Mouse (Mus musculus): ENCODE results near the gene Arg1.

The Arg1 gene

DNA sequence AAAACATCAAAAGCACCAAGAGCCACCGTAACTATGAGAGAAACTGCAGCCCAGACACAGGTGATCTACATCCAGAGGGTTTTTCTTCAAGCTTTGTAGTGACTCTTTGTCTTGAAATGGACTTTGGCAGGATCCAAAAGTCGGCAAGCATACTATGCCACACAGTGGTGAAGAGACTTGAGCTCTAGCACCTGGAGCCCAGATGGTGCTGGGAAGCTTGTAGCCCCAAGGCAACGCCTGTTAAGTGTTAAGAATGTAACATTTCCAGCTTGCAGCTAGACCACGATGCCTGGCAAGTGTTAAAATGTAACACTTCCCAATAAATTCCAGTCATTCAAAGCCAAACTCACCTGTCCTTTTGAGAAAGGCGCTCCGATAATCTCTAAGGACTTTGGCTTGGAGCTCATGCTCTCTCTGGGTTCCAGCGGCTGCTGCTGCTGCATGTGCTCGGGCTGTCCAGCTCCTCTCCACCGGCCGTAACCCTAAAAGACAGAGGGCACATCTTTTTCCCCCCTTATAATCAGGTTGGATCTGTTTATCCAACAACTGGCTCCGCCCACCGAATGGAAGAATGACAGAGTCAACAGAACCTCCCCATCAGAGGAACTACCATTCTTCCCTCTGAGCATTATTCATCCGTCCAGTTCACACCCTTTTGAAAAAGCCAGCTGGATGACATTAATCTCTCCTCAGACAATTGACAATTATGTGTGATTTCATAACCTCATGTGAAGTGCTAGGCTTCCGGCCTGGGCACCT lies at the start of gene Arg1:
Arg1 (minus strand) TSS at position 523 of the 759 bp plus-strand sequence.
- DNase-seq (ENCODE audit: extremely low read depth, low read depth), result no peak

DNA sequence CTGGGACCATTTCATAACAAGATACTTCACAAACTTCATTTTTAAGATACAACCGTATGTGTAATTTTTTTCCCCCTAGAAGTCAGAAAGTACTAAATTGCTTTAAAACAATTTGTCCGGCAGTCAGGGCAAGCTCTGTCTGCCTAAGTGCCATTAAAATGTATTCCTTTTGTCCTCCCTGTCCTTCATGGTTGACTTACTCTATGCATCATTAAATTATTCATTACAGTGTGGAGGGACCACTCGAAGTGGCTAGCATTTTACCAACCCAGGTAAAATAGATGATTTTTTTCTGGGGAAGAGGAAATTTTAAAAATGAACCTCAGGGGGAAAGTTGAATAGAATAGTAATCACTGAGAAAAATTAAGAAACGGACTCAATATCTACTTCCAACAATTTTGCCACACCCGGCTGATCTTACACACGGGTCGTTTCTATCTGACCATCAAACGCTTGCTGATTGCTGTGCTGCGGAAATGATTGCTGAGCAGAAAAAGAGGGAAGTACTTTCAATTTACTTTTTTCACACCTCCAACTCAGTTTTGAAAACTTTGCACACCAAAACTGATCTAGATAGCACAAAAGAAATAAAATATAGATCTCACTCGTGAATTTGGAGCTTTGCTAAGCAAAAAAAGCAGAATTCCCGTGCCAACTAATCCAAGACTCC lies 46.7 kb upstream of the Arg1 start:
- DNase-seq (ENCODE audit: extremely low read depth, low read depth), result peak; percentile 14

DNA sequence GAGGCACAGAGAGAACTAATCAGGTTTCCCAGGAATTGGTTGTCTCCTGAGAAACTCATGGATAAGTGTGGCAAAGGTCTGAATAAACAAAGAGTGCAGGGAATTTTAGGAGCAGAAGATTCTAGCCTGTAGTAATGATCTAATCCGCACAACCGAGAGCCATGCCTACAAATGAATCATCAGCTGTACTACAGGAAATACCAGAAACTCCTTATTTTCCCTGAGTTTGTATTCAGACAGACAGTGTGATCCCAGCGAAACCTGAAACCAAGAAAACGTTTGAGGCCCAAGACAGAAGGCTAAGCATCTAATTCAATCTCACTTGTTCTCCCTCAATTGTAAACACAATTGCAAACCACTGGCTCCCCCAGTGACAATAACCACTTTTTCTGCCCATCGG lies 46.1 kb upstream of the Arg1 start:
- no peak for DNase-seq (ENCODE audit: extremely low read depth, low read depth)

DNA sequence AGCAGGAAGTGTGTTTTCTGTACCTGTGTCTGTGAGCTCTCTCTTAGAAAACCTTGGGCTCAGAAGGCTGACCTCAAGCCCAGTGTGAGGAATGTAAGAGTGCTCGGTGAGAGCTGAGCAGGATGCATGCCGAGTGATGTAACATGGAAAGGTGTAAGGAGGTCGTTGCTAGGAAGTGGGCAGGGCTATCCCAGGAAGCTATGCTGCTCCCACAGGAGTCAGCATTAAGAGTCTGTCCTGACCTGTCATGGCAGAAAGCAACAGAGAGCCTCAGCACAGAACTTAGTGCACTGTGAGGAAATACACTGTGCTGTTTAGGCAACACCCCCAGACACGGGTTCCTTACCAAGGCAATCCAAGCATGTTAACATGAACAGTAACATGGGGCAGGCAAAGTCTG lies 45.6 kb upstream of the Arg1 start:
- DNase-seq (ENCODE audit: extremely low read depth, low read depth), result no peak

DNA sequence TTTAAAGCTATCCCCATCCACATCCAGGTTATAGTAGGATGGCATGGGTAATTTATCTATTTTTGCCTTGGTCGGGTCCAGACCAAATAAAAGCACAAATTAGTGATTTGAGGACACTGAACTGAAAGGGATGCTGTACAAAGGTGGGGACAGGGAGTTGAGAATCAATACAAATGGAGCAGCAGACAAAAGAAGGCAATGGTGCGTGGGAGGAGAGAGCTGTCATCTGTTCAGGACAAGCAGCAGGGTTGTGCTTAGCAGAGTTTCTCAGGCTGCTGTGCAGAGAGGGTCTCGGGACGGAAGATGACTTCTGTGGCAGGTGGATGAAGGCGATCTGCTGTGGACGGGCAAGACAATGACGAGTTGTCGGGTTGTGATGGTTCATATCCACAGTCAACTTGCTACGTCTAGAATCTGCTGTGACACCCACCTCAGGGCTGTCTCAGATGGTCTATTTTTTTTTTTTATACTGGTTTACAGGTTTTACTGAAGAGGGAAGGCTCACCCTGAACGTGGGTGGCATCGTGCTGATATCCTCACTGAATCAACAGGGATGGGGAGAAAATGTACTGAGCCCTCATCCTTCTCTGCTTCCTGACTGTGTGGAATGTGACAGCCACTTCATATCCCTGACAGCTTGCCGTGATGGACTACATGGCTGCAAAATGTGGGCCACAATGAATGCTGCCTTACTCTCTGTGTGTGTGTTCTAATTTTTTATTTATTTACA lies 38.7 kb upstream of the Arg1 start:
- DNase-seq (ENCODE audit: extremely low read depth, low read depth), result no peak

DNA sequence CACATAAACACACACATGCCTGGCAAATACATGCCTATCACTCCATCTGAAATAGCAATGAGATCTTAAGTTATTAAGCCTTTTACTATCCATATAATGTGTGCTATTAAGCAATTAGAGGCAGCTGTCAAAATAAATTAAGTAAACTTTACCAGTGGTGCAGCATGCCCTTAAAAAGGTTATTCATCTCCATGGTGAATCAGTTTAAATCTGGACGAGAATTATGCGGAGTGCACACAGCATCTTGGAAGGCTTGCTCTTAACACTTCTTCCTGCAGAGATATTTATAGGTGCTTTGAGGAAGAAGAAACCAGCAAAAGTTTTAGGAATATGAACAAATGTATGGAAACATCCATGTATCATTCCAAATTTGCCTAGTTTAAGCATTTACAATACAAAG lies 34.6 kb upstream of the Arg1 start:
- DNase-seq (ENCODE audit: extremely low read depth, low read depth), result no peak

DNA sequence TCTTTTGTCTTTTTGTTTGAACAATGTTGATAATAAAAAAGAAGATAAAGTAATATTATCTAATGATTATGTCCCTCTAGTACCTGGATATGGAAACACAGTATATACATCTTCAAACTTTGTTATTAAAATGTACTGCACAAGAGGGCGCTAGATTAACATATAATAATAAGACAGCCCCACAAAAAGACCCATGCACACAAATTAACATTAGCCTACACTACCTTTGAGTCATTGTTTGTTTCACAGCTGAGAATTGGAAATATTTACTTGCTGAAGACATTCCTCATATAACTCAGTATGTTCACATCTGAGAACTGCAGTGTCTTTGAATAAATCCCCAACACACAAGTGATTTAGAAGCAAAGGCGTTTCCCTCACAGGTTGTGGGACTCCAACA lies 33.8 kb upstream of the Arg1 start:
- peak; percentile 30 for DNase-seq (ENCODE audit: extremely low read depth, low read depth)

DNA sequence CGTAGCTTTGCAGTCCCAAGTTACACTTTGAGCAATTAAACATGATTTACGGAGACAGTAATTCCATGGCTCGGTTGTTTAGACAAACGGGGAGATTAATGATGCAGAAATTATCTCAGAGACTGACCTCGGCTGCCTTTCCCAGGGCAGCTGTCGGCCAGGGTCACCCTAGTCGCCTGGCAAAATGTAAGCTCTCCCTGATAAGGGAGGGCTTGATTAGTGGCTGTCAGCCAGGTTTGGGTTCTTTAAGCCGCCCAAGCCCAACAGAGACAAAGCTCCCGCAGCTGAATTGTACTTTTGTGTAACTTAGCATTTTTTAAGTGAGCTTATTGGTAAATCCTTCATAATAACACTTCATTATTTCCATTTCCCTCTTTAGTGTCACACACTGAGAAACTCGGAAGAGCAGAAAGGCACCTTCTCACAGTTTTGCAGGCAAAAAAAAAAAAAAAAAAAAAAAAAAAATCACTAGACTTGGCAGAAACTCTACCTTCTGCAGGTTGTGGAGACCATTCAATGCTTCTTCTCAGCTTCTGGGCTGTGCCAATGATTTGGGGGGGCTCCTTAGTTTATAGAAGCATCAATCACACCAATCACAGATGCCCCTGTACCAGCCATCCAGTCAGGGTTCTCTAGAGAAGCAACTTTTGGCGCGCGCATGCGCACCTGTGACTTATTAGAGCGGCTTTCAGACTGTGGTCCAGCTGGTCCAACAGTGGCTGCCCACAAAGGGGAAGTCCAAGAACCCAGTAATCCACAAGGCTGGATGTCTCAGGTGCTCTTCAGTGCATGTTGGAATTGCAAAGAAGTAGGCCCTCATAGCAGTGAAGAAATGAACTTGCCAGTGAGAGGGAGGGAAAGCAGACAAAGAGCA lies 32.0 kb upstream of the Arg1 start:
- no peak for DNase-seq (ENCODE audit: extremely low read depth, low read depth)

DNA sequence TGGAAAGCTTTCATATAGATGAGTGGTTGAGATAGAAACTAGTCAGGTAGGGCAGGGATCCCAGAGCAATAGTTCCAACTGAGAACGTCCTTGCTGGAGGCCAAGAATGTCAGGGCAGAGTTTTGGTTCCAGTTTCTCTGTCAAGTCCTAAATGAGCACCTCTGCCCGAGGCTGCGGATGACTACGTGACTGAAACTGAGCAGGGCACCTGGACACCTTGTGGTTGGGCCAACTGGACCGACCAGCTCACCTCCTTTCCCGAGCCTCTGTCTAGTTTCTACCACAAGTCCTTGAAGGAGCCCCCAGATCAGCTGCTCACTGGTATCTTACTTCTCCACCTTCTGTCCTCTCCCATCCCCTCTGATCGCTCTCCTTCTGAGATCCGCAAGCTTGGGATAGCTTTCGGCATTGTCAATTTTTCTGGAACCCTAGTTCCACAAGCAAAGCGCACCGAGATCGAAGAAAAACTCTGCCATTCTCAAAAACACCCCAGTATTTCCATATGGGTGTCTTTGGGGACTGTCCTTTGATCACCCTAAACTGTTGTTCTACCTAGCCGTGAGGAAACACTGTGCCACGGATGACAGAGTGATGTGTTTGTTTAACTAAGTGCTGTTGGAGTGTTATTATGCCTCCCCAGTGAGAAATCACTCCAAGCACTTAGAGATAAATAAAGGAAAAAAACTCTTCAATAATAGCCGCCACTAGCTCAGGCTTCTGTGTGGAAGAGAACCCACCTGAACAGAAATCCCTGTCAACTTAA lies 31.2 kb upstream of the Arg1 start:
- DNase-seq (ENCODE audit: extremely low read depth, low read depth), result no peak

DNA sequence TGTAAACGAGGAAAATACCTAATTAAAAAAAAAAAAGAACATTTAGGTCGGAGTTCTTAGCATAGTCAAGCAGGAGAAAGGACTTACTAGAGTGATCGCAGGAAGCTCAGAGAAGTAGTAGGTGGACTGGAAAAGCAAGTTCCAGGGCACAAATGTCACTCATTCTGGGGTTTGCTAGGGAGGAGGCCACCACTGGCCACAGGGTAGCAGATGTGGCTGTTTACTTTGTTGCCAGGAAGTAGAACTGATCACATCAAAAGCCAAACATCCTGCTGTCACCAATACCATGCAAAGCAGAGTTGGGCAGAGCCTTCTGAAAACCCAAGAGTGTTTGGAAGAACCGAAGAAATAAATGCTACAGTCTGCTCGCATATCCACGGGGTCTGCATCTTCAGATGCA lies 26.6 kb upstream of the Arg1 start:
- DNase-seq (ENCODE audit: extremely low read depth, low read depth), result no peak

DNA sequence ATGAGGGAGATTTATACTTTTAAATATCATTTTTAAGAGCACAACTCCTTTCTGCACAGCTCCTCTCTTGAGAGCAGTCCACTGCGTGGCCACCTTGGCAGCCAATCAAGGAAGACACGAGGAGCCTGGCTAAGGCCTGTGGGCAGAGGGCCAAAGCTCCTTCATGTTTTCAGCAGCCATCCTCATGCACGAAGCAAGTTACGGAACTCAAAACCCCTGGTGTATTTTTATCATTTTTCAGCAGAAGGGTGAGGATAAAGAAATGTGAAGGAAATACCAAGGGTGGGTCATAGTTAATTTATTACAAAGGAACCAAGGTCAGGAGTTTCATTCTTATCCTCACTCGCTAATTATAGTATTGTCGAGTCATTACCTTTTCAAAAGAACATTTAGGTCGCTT lies 25.3 kb upstream of the Arg1 start:
- peak; percentile 47 for DNase-seq (ENCODE audit: extremely low read depth, low read depth)

DNA sequence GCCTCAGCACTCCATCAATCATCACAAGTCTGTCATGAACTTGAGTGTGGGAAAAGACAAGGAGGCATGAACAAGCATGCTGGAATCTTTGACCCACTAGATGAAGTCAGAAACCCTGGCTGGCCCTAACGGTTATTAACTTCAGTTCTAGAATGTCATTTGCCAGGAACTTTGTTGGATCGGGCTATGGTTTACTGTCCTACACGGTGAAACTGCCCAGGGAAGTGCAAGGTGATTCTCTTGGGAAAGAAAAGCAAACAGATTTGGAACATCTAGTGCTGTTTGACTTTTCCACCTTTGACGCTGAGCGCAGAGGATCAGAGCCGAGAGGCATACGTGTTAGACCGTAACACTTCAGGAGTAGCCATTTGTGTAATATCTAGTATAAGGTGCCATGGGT lies 24.3 kb upstream of the Arg1 start:
- no peak for DNase-seq (ENCODE audit: extremely low read depth, low read depth)

DNA sequence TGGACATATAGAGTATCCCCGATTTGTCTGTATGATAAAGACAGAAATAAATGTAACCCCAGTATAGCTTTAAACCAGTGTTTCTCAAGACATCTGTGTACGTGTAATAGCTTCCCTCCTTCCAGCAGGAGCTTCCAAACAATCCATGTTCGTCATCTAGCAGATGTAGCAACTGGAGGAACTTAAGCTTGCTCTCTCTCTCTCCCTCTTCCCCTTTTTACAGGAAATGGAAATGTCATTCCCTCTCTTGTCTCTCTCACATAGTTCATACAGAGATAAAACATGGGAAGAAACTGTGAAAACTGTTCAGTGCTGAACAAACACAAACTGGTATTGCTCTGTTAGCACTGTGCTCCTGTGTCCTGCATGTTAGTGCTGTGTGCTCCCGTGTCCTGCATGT lies 22.9 kb upstream of the Arg1 start:
- no peak for DNase-seq (ENCODE audit: extremely low read depth, low read depth)

DNA sequence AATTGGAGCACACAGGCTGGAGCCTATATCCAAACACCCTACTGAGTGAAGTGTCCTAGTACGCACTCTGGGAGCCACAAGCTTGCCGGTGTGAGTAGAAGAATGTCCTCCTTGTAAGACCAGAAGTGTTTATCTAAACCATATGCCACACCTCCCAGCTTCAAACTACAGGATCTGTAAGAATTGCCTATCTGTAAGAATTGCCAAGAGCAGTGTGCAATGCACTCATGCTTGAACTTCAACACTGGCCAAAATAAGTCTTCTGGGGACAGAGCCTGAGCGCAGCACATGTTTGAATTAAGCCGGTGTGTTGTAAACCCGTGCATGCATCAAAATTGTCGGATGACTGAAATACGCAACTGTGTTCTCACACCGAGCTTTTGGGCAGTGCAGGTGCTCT lies 21.0 kb upstream of the Arg1 start:
- DNase-seq (ENCODE audit: extremely low read depth, low read depth), result no peak

DNA sequence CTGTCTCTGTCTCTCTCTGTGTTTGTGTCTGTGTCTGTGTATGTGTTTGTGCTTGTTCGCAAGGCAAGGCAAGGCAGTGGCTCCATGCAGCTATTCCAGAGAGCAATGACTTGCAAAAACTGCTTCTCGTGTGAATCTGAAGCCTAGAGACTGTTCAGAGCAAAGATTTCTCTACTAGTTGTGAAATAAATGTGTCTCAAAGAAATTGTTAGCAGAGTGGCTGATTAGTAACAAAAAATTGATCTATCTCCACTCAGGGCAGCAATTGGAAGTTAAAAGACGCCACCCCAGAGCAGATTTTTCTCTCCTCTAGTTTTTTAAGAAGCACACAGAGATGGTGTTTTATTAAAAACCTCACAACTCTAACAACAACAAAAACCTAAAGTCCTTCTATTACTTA lies 20.6 kb upstream of the Arg1 start:
- DNase-seq (ENCODE audit: extremely low read depth, low read depth), result no peak

DNA sequence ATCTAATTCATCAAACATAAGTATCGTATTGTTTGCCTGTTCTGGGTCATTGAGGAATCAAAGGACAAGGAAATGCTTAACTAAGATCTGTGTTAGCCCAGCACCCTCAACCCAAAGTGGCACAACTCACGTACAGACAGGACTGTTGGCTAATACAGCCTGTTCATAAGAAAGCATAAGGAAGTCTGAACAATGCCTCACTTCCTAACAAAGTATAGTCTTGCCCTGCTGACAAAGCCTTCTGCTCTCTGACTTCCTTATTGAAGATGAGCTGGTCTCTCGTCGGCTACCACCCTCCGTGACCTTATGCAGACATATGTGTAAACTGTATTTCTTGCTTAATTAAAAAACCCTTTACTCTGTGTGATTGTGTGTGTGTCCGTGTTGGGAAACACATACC lies 2.9 kb upstream of the Arg1 start:
- no peak for DNase-seq (ENCODE audit: extremely low read depth, low read depth)

DNA sequence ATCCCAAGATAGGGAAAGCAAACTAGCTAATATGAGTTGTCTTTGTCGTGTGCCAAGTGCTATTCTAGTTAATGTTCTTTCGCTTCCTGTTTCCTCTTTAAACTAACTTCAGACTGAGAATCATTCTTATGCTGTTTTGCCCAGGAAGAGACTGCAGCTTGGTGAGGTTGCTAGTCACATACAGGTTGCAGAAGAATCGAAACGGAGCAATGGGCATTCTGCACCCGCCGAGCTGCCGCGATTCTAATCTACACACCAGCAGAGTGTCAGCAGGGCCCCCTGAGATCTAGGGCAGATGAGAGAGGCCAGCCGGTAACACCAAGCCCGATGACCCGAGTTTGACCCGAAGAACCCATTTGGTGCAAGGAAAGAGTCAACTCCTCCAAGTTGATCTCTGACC lies 788 bp upstream of the Arg1 start:
- no peak for DNase-seq (ENCODE audit: extremely low read depth, low read depth)

DNA sequence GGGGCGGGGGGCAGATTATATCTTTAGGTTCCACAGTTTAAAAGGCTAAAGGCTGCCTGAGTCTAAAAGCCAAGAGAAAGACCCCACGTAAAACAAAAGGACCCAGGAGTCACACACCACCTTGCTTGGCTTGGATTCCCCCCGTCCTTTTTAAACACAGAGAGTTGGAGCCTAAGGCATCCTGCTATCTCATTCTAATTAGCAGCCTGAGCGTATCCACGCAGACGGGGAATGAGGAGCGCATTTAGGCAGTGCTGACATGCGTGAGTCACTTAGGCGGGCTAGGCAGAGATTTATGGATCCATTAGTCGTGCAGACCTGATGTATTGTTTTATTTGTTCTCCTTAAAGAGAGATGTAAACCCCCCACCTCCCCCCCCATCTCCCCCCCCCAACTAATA lies 904 bp downstream of the Arg1 start:
- DNase-seq (ENCODE audit: extremely low read depth, low read depth), result no peak

DNA sequence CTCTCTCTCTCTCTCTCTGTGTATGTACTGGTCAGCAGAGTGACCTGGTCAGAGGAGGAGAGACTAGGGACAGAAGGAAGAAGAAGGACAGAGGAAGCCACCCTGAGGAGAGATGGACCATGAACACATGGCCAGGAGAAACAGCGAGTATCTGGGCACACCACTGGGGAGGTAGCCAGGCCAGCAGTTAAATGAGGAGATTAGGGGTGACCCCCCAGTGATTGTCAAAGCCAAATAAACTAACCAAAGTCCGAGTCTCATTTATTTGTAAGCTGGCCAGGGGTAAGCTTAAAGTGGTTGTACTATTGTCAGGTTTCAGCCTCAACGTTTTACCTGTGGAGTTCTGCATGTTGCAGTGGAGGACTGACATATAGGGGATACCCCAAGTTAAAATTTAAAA lies 3.0 kb downstream of the Arg1 start:
- no peak for DNase-seq (ENCODE audit: extremely low read depth, low read depth)

DNA sequence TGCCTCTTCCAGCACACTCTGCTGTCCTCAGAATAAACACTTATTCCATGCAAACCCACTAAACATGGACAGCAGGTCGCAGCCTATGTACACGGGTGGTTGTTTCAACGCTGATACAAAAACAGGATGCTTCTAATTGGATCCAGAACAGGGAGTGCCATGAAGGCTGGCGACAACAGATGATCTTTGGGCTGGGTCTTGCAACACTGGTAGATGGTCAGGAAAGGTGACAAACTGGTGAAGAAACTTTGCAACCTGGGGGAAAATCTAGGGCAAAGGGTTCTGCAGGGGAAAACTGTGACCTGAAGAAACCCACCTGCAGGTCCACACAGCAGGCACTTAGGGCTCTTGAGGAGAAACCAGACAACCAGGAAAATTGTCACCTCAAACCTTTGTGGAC lies 4.3 kb downstream of the Arg1 start:
- no peak for DNase-seq (ENCODE audit: extremely low read depth, low read depth)

DNA sequence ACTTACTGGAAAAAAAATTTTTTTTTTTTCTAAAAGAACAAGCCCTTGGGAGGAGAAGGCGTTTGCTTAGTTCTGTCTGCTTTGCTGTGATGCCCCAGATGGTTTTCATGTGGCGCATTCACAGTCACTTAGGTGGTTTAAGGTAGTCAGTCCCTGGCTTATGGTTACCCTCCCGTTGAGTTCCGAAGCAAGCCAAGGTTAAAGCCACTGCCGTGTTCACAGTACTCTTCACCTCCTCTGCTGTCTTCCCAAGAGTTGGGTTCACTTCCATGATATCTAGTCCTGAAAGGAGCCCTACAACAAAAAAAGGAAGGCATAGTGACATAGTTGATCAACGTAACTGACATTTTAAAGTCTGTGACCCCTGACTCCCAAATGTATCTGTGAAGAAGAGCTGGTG lies 11.8 kb downstream of the Arg1 start:
- DNase-seq (ENCODE audit: extremely low read depth, low read depth), result no peak
